Mouse (Mus musculus): ENCODE data around the gene Ipmk.
A peak's percentile ranks its signal among the peaks of the same experiment; 100 is the strongest.
"Not testable (repeated sequence)": the region's sequence is repeated elsewhere in the genome, so short reads cannot be mapped to it uniquely, and the experiment has no call there.

Ipmk gene

GRCm38 (mm10) chr10:71422047-71423037 is 74.8 kb downstream of the Ipmk start:
- peak; percentile 33 for DNase-seq (ENCODE audit: low spot score)

GRCm38 (mm10) chr10:71426740-71427139 is 79.2 kb downstream of the Ipmk start:
- no peak for DNase-seq (ENCODE audit: low spot score)

- no peak for DNase-seq (ENCODE audit: low spot score)
These were observed 79.8 kb downstream of the Ipmk start for GRCm38 (mm10) chr10:71427381-71427780.

- peak; percentile 31 for DNase-seq (ENCODE audit: low spot score)
These were observed 80.8 kb downstream of the Ipmk start for GRCm38 (mm10) chr10:71428246-71428864.

GRCm38 (mm10) chr10:71430661-71431060 is 83.1 kb downstream of the Ipmk start:
- DNase-seq (ENCODE audit: low spot score), result no peak

- DNase-seq (ENCODE audit: low spot score), result no peak
These were observed 95.5 kb downstream of the Ipmk start for GRCm38 (mm10) chr10:71443086-71443485.

- no peak for DNase-seq (ENCODE audit: low spot score)
These were observed 100.1 kb downstream of the Ipmk start for GRCm38 (mm10) chr10:71447661-71448060.

- DNase-seq (ENCODE audit: low spot score), result no peak
These were observed 100.7 kb downstream of the Ipmk start for GRCm38 (mm10) chr10:71448284-71448683.

GRCm38 (mm10) chr10:71455355-71455754 is 107.8 kb downstream of the Ipmk start:
- DNase-seq (ENCODE audit: low spot score), result no peak

GRCm38 (mm10) chr10:71462371-71462770 is 114.8 kb downstream of the Ipmk start:
- not testable (repeated sequence) for DNase-seq (ENCODE audit: low spot score)

GRCm38 (mm10) chr10:71464417-71464816 is 116.9 kb downstream of the Ipmk start:
- no peak for DNase-seq (ENCODE audit: low spot score)

- DNase-seq (ENCODE audit: low spot score), result no peak
These were observed 120.8 kb downstream of the Ipmk start for GRCm38 (mm10) chr10:71468315-71468714.

- no peak for DNase-seq (ENCODE audit: low spot score)
These were observed 122.2 kb downstream of the Ipmk start for GRCm38 (mm10) chr10:71469751-71470150.

GRCm38 (mm10) chr10:71472033-71472432 is 124.5 kb downstream of the Ipmk start:
- no peak for DNase-seq (ENCODE audit: low spot score)

GRCm38 (mm10) chr10:71473590-71473989 is 126.0 kb downstream of the Ipmk start:
- no peak for DNase-seq (ENCODE audit: low spot score)

GRCm38 (mm10) chr10:71476471-71477080 is 129.0 kb downstream of the Ipmk start:
- DNase-seq (ENCODE audit: low spot score), result peak; percentile 24

GRCm38 (mm10) chr10:71477147-71477546 is 129.6 kb downstream of the Ipmk start:
- peak; percentile 28 for DNase-seq (ENCODE audit: low spot score)

- peak; percentile 65 for DNase-seq (ENCODE audit: low spot score)
These were observed 132.2 kb downstream of the Ipmk start for GRCm38 (mm10) chr10:71479700-71480325.

Data from testis, postnatal 14 days (tissue).